Mouse (Mus musculus): ENCODE data around the gene Olfr110. TPM values are rescaled to one million over a fixed set of nuclear protein-coding genes. Genes with fewer than 3 reads are reported as not detected.

Olfr110 gene
- polyA plus RNA-seq, 1 experiment: not detected

DNA sequence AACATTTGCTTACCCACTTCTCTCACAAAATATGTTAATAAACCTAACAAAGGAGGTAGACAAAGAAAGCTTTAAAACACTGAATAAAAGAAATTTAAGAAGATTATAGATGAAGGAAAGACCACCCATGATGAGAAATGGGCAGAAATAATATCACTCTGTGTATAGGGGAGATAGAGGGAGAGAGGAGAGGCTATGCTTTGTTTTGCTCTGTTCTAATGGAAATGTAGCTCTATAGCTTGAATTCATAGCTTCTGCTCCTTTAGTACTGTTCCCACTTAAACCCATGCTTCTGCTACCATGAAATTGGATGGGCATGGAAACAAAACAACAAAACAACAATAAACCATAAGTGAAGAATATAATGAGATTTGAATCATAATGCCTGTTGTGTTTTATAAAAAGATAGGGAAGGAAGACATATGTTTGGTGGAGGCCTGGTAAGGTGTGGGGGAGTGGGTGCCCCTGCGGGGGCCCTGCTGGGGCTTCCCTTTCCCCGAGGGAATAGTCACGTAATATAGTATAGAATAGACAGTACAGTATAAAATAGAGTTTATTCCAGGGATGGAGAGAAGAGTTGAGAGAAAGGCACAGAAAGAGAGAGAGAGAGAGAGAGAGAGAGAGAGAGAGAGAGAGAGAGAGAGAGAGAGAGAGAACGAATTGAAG, 49.3 kb downstream of the Olfr110 start:
- no peaks in the 10 kb centered on the region for H3K36me3 ChIP-seq (ENCODE audit: control insufficient read depth, insufficient read depth, low read length)
- TF ChIP-seq POLR2A (IDR thresholded peaks at IDR 0.05; ENCODE audit: low read depth, low read length) (no peak), CTCF (IDR thresholded peaks at IDR 0.05; ENCODE audit: extremely low read depth, insufficient read length, insufficient replicate concordance, low read depth, low read length) (no peak)
- H3K27me3 ChIP-seq (ENCODE audit: control insufficient read depth, insufficient read depth, low read length): no peaks in the 10 kb centered on the region
- no peak overlapping the region for H3K27ac ChIP-seq (ENCODE audit: insufficient read depth, low read depth, low read length)
- no peaks in the 10 kb centered on the region for H3K4me1 ChIP-seq (ENCODE audit: control insufficient read depth, insufficient read depth, insufficient read length, low read length)
- WGBS: 82% methylated on average over 4 of the region's 4 CpGs
- no peak overlapping the region for H3K4me3 ChIP-seq (ENCODE audit: low read depth, low read length)

DNA sequence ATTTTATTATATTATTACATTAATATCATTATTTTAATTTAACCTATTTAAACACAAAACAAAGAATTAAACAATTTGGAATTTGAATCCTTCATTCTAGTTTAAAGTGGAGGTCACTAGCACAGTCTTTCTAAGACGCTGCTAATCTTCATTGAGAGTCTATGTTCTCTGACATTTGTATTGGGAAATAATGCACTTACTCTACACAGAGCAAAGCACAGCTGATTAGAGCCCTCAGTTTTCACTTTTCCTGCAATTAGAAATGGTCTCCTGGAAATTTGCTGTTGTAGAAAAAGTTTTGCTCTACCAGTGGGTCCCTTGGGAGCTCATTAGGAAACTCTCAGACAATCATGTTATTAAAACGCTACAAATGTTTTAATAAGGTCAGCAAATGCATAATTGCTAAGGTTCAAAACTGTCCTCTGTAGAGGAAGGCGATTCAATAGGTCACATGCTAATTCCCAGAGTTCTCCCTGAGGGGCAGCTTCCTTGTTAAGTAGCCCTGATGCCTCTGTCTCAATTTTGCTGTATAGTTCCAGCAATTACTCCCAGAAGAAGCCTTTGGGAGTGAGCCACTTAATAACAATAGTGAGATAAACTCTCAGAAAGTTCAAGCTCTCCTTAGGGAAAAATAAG, 51.6 kb downstream of the Olfr110 start:
- no peaks in the 10 kb centered on the region for H3K36me3 ChIP-seq (ENCODE audit: control insufficient read depth, insufficient read depth, low read length)
- no peak overlapping the region for H3K4me3 ChIP-seq (ENCODE audit: low read depth, low read length)
- no peaks in the 10 kb centered on the region for H3K27me3 ChIP-seq (ENCODE audit: control insufficient read depth, insufficient read depth, low read length)
- WGBS: 58% methylated on average over 3 of the region's 3 CpGs
- TF ChIP-seq CTCF (IDR thresholded peaks at IDR 0.05; ENCODE audit: extremely low read depth, insufficient read length, insufficient replicate concordance, low read depth, low read length) (no peak), POLR2A (IDR thresholded peaks at IDR 0.05; ENCODE audit: low read depth, low read length) (no peak)
- no peaks in the 10 kb centered on the region for H3K4me1 ChIP-seq (ENCODE audit: control insufficient read depth, insufficient read depth, insufficient read length, low read length)
- H3K27ac ChIP-seq (ENCODE audit: insufficient read depth, low read depth, low read length): no peak overlapping the region

Other genes starting within 250 kb of the Olfr110 start
- gene Olfr98, start 228.7 kb upstream of the Olfr110 start, polyA plus RNA-seq (2012; rRNA removed): not detected in 2 replicates
- gene H2-M3, start 222.2 kb upstream of the Olfr110 start, polyA plus RNA-seq (2012; rRNA removed): 3.1 and 4.0 TPM in 2 replicates
- not detected in 2 replicates for gene Olfr99, start 209.0 kb upstream of the Olfr110 start, polyA plus RNA-seq (2012; rRNA removed)
- gene Olfr101, start 188.2 kb upstream of the Olfr110 start, polyA plus RNA-seq (2012; rRNA removed): not detected in 2 replicates
- not detected in 2 replicates for gene Olfr102, start 175.4 kb upstream of the Olfr110 start, polyA plus RNA-seq (2012; rRNA removed)
- gene Olfr103, start 152.8 kb upstream of the Olfr110 start, polyA plus RNA-seq (2012; rRNA removed): not detected in 2 replicates
- gene Olfr104-ps, start 132.9 kb upstream of the Olfr110 start, polyA plus RNA-seq (2012; rRNA removed): not detected in 2 replicates
- not detected in 2 replicates for gene Olfr105-ps, start 113.4 kb upstream of the Olfr110 start, polyA plus RNA-seq (2012; rRNA removed)
- gene Olfr106-ps, start 102.1 kb upstream of the Olfr110 start, polyA plus RNA-seq (2012; rRNA removed): not detected in 2 replicates
- gene Olfr107, start 93.2 kb upstream of the Olfr110 start, polyA plus RNA-seq (2012; rRNA removed): not detected in 2 replicates
- not detected in 2 replicates for gene Olfr108, start 47.0 kb upstream of the Olfr110 start, polyA plus RNA-seq (2012; rRNA removed)
- not detected in 2 replicates for gene Olfr109, start 33.6 kb upstream of the Olfr110 start, polyA plus RNA-seq (2012; rRNA removed)
- 0.80 and 0.93 TPM in 2 replicates for gene H2-M2, start 8.9 kb upstream of the Olfr110 start, polyA plus RNA-seq (2012; rRNA removed)
- not detected in 2 replicates for gene Olfr111, start 15.6 kb downstream of the Olfr110 start, polyA plus RNA-seq (2012; rRNA removed)
- not detected in 2 replicates for gene Olfr112, start 77.0 kb downstream of the Olfr110 start, polyA plus RNA-seq (2012; rRNA removed)
- not detected in 2 replicates for gene Olfr113, start 85.2 kb downstream of the Olfr110 start, polyA plus RNA-seq (2012; rRNA removed)
- not detected in 2 replicates for gene Olfr114, start 100.3 kb downstream of the Olfr110 start, polyA plus RNA-seq (2012; rRNA removed)
- not detected in 2 replicates for gene Olfr115, start 134.6 kb downstream of the Olfr110 start, polyA plus RNA-seq (2012; rRNA removed)
- not detected in 2 replicates for gene Olfr116, start 134.7 kb downstream of the Olfr110 start, polyA plus RNA-seq (2012; rRNA removed)
- gene Olfr117, start 171.3 kb downstream of the Olfr110 start, polyA plus RNA-seq (2012; rRNA removed): not detected in 2 replicates
- not detected in 2 replicates for gene Olfr118, start 174.5 kb downstream of the Olfr110 start, polyA plus RNA-seq (2012; rRNA removed)
- not detected in 2 replicates for gene Olfr119, start 204.1 kb downstream of the Olfr110 start, polyA plus RNA-seq (2012; rRNA removed)
- not detected in 2 replicates for gene Olfr120, start 229.3 kb downstream of the Olfr110 start, polyA plus RNA-seq (2012; rRNA removed)

Measured in small intestine, adult 2 months (tissue).